Mouse (Mus musculus): ENCODE data around the gene Gm20914. TPM values are rescaled to one million over a fixed set of nuclear protein-coding genes. Genes with fewer than 3 reads are reported as not detected.
"Not testable (repeated sequence)": the region's sequence is repeated elsewhere in the genome, so short reads cannot be mapped to it uniquely, and the experiment has no call there.

The Gm20914 gene
- total RNA-seq (2021): not detected

DNA sequence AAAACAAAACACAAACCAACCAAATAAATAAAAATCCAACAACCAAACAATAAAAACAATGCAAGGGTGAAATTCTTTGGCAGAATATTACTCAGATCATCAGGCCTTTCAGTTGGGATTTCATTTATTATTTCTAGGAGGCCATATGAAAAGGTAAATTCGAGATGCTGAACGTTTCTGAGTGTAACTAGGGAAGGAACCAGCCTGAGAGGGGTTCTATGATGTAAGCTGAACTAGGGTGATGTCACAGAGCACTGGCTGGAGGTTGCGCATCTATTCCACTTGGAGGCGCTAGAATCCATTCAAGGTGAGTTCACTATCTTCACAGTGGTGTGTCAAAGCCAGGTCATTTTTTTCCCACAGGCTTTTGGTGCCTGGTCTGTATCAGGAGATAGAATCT, at the start of gene Gm20914:
Gm20914 (plus strand) TSS at position 301 of the 400 bp plus-strand sequence.
- not testable (repeated sequence) for DNase-seq

Other genes starting within 250 kb of the Gm20914 start
- not detected for gene Gm21854, start 69.0 kb upstream of the Gm20914 start, total RNA-seq (2021)
- not detected for gene Gm28171, start 67.4 kb downstream of the Gm20914 start, total RNA-seq (2021)
- gene Gm21778, start 216.5 kb downstream of the Gm20914 start, total RNA-seq (2021): not detected

Data from heart, postnatal 4 days (tissue).